Mouse (Mus musculus) MN1 (cell line): ENCODE results near the gene Gca.

ENCODE experiments used
- DNase-seq: peaks from one replicate; pipeline ENCODE4 v3.0.0-alpha.2; 2016; ENCODE audit warnings: low spot score

The Gca gene

GRCm38 (mm10) chr2:62664135-62664670 lies at the start of gene Gca:
Gene Gca, plus strand, starts transcription at chr2:62664285.
- DNase-seq, result no peak

GRCm38 (mm10) chr2:62618934-62619341 lies 45.1 kb upstream of the Gca start:
- no peak for DNase-seq

GRCm38 (mm10) chr2:62619679-62620078 lies 44.4 kb upstream of the Gca start:
- DNase-seq, result no peak

GRCm38 (mm10) chr2:62623024-62623441 lies 41.1 kb upstream of the Gca start:
- DNase-seq, result no peak

- no peak for DNase-seq
Measured at GRCm38 (mm10) chr2:62627728-62628127, 36.4 kb upstream of the Gca start.

GRCm38 (mm10) chr2:62628356-62628755 lies 35.7 kb upstream of the Gca start:
- no peak for DNase-seq

GRCm38 (mm10) chr2:62630446-62630845 lies 33.6 kb upstream of the Gca start:
- DNase-seq, result peak; percentile 29

- no peak for DNase-seq
Measured at GRCm38 (mm10) chr2:62639869-62640268, 24.2 kb upstream of the Gca start.

GRCm38 (mm10) chr2:62643405-62644305 lies 20.4 kb upstream of the Gca start:
- no peak for DNase-seq

- no peak for DNase-seq
Measured at GRCm38 (mm10) chr2:62644891-62645290, 19.2 kb upstream of the Gca start.

- DNase-seq, result no peak
Measured at GRCm38 (mm10) chr2:62645475-62645874, 18.6 kb upstream of the Gca start.

- no peak for DNase-seq
Measured at GRCm38 (mm10) chr2:62646014-62646645, 18.0 kb upstream of the Gca start, which contains the start of gene Ifih1. Gene Ifih1, minus strand, starts transcription at chr2:62646255.

- no peak for DNase-seq
Measured at GRCm38 (mm10) chr2:62646671-62647289, 17.3 kb upstream of the Gca start.

GRCm38 (mm10) chr2:62651890-62652289 lies 12.2 kb upstream of the Gca start:
- no peak for DNase-seq

- DNase-seq, result no peak
Measured at GRCm38 (mm10) chr2:62652466-62652865, 11.6 kb upstream of the Gca start.

GRCm38 (mm10) chr2:62654519-62655338 lies 9.4 kb upstream of the Gca start:
- DNase-seq, result peak; percentile 17

- DNase-seq, result no peak
Measured at GRCm38 (mm10) chr2:62656072-62656471, 8.0 kb upstream of the Gca start.

- DNase-seq, result no peak
Measured at GRCm38 (mm10) chr2:62660565-62660964, 3.5 kb upstream of the Gca start.

- DNase-seq, result no peak
Measured at GRCm38 (mm10) chr2:62662560-62662959, 1.5 kb upstream of the Gca start.

- no peak for DNase-seq
Measured at GRCm38 (mm10) chr2:62664839-62665238, 754 bp downstream of the Gca start.

GRCm38 (mm10) chr2:62665536-62665935 lies 1.5 kb downstream of the Gca start:
- no peak for DNase-seq

- no peak for DNase-seq
Measured at GRCm38 (mm10) chr2:62669848-62670247, 5.8 kb downstream of the Gca start.
